Mouse (Mus musculus): ENCODE data around the gene Rsph10b. TPM values are rescaled to one million over a fixed set of nuclear protein-coding genes. Genes with fewer than 3 reads are reported as not detected.
"Not testable (repeated sequence)": the region's sequence is repeated elsewhere in the genome, so short reads cannot be mapped to it uniquely, and the experiment has no call there.

Gene Rsph10b
- polyA plus RNA-seq, 1 experiment = not detected

GRCm38 (mm10) chr5:143993849-143994248 is 61.0 kb downstream of the Rsph10b start:
- Histone ChIP-seq H3K4me3 (ENCODE audit: insufficient read depth, low read depth, low read length) (no peak overlapping the region), H3K27ac (replicated peaks; ENCODE audit: low read depth, low read length) (no peak overlapping the region), H3K4me1 (ENCODE audit: control insufficient read depth, insufficient read depth, insufficient read length, low read length) (no peaks in the 10 kb centered on the region)

DNA sequence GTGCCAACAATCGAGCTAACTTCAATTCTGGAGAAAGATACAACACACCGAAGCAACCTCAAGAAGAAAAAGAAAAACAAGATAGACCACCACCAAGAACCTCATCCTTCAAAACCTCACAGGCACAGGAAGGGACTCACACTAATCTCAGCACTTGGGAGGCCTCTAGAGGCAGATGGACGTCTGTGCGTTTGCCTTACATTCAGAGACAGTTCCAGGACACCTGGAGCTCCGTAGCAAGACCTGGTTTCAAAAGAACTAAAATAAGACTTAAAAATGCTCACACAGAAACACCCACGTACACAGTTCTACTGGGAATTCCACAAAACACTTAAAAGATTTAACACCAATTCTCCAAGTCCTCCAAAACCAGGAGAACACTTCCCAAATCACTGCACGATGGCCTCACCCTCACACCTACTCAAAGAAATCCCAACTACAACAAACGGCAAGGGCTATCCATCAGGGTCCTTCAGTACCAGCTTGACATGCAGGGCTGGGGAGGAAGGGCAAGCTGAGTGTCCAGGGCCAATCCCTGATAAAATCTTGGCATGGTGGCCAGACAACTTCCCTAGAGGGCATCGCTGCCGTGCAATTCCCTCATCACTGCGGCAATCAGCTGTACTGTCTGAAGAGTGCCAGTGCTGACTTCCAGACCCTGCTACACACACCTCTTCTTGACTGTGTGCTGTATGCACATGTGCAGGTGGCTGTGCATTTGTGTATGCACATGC is 62.0 kb downstream of the Rsph10b start:
- H3K4me1 ChIP-seq (ENCODE audit: control insufficient read depth, insufficient read depth, insufficient read length, low read length) = no peaks in the 10 kb centered on the region
- H3K27ac ChIP-seq (replicated peaks; ENCODE audit: low read depth, low read length) = no peak overlapping the region
- H3K4me3 ChIP-seq (ENCODE audit: insufficient read depth, low read depth, low read length) = no peak overlapping the region

GRCm38 (mm10) chr5:143999409-143999808 is 66.6 kb downstream of the Rsph10b start:
- no peak overlapping the region for H3K27ac ChIP-seq (replicated peaks; ENCODE audit: low read depth, low read length)
- no peaks in the 10 kb centered on the region for H3K4me1 ChIP-seq (ENCODE audit: control insufficient read depth, insufficient read depth, insufficient read length, low read length)
- no peak overlapping the region for H3K4me3 ChIP-seq (ENCODE audit: insufficient read depth, low read depth, low read length)

DNA sequence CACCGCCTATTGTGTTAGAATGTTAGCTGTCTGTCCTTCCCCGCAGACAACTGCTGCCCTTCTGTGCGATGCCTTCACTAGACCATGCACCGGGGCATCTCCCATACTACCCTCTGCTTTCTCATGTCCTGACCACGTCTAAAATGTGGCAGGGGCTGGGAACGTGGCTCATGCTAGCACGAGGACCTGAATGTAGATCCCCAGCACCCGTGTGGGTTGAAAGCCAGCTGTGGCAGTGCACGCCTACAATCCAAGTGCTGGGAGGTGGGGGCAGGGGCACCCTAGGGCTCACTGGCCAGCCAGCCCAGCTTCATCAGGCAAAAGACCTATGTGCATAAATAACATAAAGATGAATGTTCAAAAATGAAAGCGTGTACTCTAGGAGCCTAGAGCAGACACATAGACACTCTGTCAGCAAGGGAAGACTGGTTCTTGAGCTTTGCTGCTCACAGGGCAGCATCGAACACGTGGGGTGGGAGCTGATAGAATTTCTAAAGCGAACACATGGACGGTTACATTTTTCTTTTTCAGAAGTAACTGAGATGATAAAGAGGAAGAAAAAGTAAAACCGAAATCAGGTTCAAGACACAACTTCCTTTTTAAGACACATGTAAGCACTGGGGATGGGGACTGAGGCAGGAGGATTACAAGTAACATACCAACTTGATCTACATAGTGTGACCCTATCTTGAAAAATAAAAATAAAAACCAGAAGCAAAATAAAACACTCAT is 69.8 kb downstream of the Rsph10b start:
- Histone ChIP-seq H3K4me1 (ENCODE audit: control insufficient read depth, insufficient read depth, insufficient read length, low read length) (no peaks in the 10 kb centered on the region), H3K4me3 (ENCODE audit: insufficient read depth, low read depth, low read length) (no peak overlapping the region), H3K27ac (replicated peaks; ENCODE audit: low read depth, low read length) (no peak overlapping the region)

DNA sequence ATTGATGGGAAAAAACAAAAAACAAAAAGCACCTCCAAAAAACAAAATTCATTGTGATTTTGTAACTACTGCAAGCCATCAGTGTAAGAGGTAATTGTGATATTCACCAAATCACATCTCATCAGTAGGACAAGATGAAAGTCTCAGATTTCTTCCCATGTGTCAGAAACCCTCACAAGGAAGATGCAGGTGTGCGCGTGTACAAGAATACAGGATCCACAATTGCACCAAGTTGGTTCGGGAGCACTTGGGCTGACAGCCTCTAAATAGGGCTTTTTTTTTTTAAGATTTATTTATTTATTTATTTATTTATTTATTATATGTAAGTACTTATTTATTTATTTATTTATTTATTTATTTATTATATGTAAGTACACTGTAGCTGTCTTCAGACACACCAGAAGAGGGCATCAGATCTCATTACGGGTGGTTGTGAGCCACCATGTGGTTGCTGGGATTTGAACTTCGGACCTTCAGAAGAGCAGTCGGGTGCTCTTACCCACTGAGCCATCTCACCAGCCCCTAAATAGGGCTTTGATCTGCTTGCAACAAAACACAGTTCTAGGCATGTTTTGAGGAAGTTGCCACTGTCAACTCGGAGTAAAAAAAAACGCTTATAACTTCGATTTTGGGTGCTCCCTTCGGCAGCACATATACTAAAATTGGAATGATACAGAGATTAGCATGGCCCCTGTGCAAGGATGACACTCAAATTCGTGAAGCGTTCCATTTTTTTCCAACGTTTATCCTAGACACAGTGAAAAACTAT is 80.7 kb downstream of the Rsph10b start:
- H3K4me3 ChIP-seq (ENCODE audit: insufficient read depth, low read depth, low read length) = peak overlapping the region; percentile 39
- not testable (repeated sequence) for H3K27ac ChIP-seq (replicated peaks; ENCODE audit: low read depth, low read length); H3K4me1 ChIP-seq (ENCODE audit: control insufficient read depth, insufficient read depth, insufficient read length, low read length)

DNA sequence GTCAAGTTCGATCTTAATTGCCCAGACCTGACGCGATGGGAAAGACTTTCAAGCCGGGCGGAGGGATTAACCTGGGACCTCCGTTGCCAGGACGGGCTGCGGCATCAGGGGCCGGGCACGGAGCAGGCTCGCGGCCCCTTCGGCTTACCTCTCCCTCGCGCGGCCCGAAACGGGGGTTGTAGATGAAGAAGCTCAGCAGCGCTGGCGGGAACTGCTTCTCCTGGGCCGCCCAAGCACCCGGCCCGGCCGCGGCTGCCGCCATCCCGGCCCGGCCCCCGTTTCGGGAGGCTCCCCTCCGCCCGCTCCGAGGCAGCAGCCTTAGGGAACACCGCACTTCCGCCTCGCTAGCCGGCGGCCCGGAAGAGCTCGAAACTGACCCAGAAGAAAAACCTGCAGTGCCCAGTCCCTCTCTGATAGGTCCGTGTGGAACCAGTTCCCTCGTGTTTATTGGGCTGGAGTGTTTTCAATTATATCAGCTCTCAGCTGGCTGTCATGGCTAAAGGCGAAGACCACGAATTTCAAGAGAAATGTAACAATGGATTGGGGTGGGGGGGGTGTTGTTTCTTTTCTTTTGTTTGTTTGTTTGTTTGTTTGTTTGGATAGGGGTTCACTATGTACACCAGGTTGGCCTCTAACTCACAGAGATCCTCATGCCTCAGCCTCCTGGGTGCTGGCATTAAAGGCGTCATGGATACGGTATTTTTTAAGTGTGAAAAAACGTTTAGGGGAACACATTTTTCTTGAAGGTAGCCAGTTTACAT is 81.9 kb downstream of the Rsph10b start, which contains the start of gene Ccz1:
Gene Ccz1, minus strand, starts transcription at position 327 of the 761 bp plus-strand sequence.
- H3K4me3 ChIP-seq (ENCODE audit: insufficient read depth, low read depth, low read length) = peak within 1 kb of the TSS; percentile 98
- peak within 1 kb of the TSS; percentile 45 for H3K27ac ChIP-seq (replicated peaks; ENCODE audit: low read depth, low read length)
- peaks cover 3% of the 10 kb centered on the region for H3K4me1 ChIP-seq (ENCODE audit: control insufficient read depth, insufficient read depth, insufficient read length, low read length)

GRCm38 (mm10) chr5:144015312-144015650 is 82.4 kb downstream of the Rsph10b start:
- Histone ChIP-seq H3K27ac (replicated peaks; ENCODE audit: low read depth, low read length) (0 out of 2 replicates have a peak overlapping the region, but pooled peaks have one; percentile 44), H3K4me1 (ENCODE audit: control insufficient read depth, insufficient read depth, insufficient read length, low read length) (peaks cover 3% of the 10 kb centered on the region), H3K4me3 (ENCODE audit: insufficient read depth, low read depth, low read length) (peak overlapping the region; percentile 65)

DNA sequence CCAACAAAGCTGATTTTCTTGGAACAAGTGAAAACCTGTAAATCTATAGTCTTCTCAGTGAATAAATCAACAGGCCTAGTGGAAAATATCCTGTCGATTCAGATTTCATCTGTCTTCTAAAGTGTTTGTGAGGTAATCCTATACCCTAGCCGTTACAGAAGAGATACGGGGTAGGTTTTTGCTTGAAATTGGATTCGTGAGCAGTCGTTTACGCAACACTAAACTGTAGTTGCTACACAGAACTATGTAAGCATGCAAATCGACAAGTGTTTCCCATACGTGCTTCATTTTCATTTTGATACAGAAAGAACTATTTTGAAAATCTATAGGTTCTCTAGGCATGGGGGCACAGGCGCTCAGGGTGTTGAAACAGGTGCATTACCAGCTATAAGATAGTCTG is 83.0 kb downstream of the Rsph10b start:
- Histone ChIP-seq H3K4me3 (ENCODE audit: insufficient read depth, low read depth, low read length) (no peak overlapping the region), H3K27ac (replicated peaks; ENCODE audit: low read depth, low read length) (no peak overlapping the region), H3K4me1 (ENCODE audit: control insufficient read depth, insufficient read depth, insufficient read length, low read length) (peaks cover 3% of the 10 kb centered on the region)

- Histone ChIP-seq H3K4me3 (ENCODE audit: insufficient read depth, low read depth, low read length) (no peak within 1 kb of the TSS), H3K27ac (replicated peaks; ENCODE audit: low read depth, low read length) (no peak within 1 kb of the TSS), H3K4me1 (ENCODE audit: control insufficient read depth, insufficient read depth, insufficient read length, low read length) (no peaks in the 10 kb centered on the region)
These were observed 93.9 kb downstream of the Rsph10b start, which contains the start of gene Ocm for GRCm38 (mm10) chr5:144026620-144027263. Gene Ocm, minus strand, starts transcription at chr5:144026670.

DNA sequence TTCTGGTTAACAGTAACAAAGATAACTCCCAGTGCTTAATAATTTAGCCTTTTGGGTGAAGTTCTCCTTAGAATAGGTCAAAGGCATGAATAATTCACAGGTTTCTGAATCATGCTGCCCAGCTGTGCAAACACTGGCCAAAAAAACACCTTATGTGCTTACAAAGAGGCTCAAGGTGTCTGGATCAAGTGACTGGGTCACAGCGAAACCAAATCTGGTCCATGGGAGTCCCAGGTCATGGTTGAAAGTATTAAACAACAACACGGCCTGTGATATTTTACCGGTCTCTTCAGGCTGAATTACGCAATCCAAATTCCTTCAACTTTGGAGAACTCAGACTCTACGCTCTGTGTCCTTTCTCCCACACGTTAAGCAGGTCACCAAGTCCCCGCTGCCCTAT is 99.7 kb downstream of the Rsph10b start:
- H3K4me1 ChIP-seq (ENCODE audit: control insufficient read depth, insufficient read depth, insufficient read length, low read length) = no peaks in the 10 kb centered on the region
- H3K27ac ChIP-seq (replicated peaks; ENCODE audit: low read depth, low read length) = no peak overlapping the region
- no peak overlapping the region for H3K4me3 ChIP-seq (ENCODE audit: insufficient read depth, low read depth, low read length)

GRCm38 (mm10) chr5:144034567-144034966 is 101.7 kb downstream of the Rsph10b start:
- H3K27ac ChIP-seq (replicated peaks; ENCODE audit: low read depth, low read length) = no peak overlapping the region
- H3K4me1 ChIP-seq (ENCODE audit: control insufficient read depth, insufficient read depth, insufficient read length, low read length) = no peaks in the 10 kb centered on the region
- H3K4me3 ChIP-seq (ENCODE audit: insufficient read depth, low read depth, low read length) = no peak overlapping the region

All from brown adipose tissue, adult 24 weeks (tissue).